Mouse (Mus musculus) large intestine, adult 2 months (tissue): ENCODE measurements around the gene Trpc1. TPM values are rescaled to one million over a fixed set of nuclear protein-coding genes. Genes with fewer than 3 reads are reported as not detected.

Experiments used
- DNase-seq: peaks from one replicate; pipeline ENCODE4 v3.0.0-alpha.2; 2012; ENCODE audit warnings: low read depth, low spot score
- WGBS: fragments of 180-500 bp; shearing (Covaris S2); methylation state at CpG from one replicate; pipeline ENCODE4 v1.1.7; 2018; 5-methylcytosine and 5-hydroxymethylcytosine counted together
- polyA plus RNA-seq: library from polyadenylated mRNA; depleted of rRNA; stranded (reverse); fragments of >200 nt; gene quantifications from 2 replicates; pipeline ENCODE4 v1.2.3, GENCODE M21; 2012

The Trpc1 gene
- polyA plus RNA-seq, 1 experiment, result 0.68 TPM

DNA sequence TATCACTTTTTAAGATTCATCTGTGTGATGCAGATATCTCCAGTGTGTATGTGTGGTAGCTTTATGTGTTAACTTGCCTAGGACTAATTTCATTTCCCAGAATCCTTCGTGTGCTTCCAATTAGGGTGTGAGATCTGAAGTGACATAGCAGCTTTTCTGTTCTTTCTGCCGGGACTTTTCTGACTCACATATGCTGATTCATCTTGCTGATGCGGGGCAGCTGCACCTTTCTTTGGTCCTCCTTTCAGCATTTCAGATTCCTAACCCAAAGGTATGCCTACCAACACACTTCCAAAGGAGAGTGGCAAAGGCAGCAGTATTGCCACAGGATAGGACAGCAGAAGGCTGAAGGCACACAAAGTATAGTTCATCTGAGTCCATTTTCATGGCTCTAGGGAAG is 46.1 kb downstream of the Trpc1 start:
- 68% methylated on average over 3 of the region's 3 CpGs for WGBS

DNA sequence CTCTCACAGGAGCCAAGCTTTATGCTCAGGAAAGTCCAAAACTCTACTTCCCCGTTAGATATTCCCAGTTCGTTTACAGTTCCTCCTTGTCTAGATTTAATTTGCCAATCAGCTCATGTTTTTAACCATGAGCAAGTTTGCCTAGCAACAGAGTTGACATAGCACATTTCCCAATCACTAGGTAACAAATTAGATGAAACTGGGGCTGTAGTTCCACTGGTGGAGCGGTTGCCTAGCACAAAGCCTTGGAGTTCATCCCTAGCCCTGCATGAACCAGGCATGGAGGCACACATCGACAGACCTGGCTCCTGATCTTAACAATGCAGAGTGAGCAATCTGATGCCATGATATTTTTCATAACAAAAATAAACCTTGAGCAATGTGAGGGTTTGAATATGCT is 50.9 kb downstream of the Trpc1 start:
- no peak for DNase-seq
- WGBS, result 56% methylated on average over 4 of the region's 4 CpGs

More for the DNA sequence above, 46.1 kb downstream of the Trpc1 start:
- DNase-seq, result no peak

GRCm38 (mm10) chr9:95697808-95698207 is 52.4 kb downstream of the Trpc1 start:
- DNase-seq, result peak; percentile 14
- WGBS, result 53% methylated on average over 2 of the region's 2 CpGs

GRCm38 (mm10) chr9:95696581-95696980 is 53.6 kb downstream of the Trpc1 start:
- no peak for DNase-seq
- WGBS, result 29% methylated on average over 6 of the region's 6 CpGs

DNA sequence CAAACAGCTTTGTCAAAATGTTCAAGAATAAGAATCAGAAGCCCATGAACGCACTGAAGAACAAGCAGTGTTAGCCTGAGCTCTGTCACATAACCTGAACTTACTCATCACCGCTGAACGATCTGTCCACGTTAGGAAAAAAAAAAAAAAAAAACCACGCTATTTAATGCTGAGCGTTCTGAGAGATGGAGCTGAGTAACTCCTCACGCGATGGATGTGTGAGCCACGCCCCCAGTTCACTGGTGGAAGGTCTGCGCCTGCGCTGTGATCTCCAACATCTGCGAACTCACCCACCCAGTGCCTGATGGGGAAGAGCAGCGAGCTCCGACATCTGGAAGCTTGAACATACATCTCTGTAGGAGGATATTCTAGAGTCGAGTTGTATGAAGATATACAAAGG is 55.2 kb downstream of the Trpc1 start:
- 75% methylated on average over 15 of the region's 15 CpGs for WGBS
- DNase-seq, result no peak

- no peak for DNase-seq
- WGBS, result 69% methylated on average over 12 of the region's 12 CpGs
Observed at GRCm38 (mm10) chr9:95694526-95694925, 55.6 kb downstream of the Trpc1 start.

DNA sequence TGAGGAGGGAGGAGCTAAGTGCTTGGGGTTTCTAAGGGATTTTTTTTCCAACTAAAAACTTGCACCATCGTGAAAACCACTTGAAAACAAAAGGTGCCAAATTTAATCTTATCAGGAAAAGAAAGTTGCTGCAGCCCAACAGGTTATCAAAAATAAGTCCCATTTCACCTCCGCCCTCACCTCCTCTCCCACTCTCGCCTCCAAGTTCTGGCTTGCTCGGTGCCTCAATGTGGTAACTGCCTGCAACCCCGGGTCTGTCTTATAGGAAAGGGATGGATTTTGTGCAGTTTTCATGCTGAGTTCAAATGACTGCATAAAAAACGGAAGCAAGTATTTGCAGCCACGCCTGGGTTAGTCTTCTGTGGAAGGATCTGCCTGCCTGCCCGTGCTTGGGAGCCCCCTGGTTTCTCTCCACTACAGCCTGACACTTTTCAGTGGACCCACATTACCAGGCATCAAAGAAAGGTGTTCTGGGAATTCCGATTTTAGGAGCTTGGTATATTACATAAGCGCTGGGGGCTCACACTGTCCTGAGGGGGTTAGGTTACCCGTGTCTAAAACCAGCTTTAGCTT is 56.6 kb downstream of the Trpc1 start:
- DNase-seq, result no peak
- 68% methylated on average over 11 of the region's 11 CpGs for WGBS

DNA sequence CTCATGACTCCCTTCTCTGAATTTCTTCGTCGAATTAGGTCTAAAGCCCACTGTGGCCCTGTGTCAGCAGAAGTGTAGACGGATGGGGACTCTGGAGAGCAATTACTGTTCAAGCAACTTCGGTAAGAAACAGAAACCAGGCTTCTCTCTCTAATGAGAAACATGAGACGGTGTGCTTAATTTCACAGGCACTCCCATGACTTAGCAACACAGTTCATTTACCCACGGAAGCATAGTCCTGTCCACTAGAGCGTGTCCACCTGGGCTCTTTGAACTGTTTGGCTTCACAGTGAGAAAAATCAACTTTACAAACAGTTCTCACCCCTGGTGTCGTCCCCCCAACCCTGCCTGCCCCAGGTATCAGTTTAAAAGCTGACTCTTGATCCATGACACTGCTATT is 57.4 kb downstream of the Trpc1 start:
- 62% methylated on average over 8 of the region's 8 CpGs for WGBS
- DNase-seq, result no peak

- WGBS, result 37% methylated on average over 3 of the region's 3 CpGs
- no peak for DNase-seq
Observed at GRCm38 (mm10) chr9:95688064-95688463, 62.1 kb downstream of the Trpc1 start.

- 77% methylated on average over 11 of the region's 11 CpGs for WGBS
Observed at GRCm38 (mm10) chr9:95685660-95686440, 64.3 kb downstream of the Trpc1 start.

DNA sequence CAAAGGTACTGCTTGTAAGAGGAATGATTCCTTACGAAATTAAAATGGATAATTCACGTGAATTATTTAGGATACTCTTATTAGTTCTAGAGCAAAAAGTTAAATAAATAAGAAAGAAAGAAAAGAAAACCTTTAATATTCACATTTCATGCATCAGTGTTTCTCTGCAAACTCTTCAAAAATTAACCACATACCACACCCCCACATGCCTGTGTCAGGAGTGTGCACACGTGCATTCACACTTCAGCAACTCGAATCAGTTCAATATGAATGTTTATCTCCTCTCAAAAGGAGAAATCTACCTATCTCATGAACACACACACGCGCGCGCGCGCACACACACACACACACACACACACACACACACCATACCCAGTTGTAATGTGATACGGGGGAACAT is 69.5 kb downstream of the Trpc1 start:
- DNase-seq, result no peak
- WGBS, result 84% methylated on average over 11 of the region's 11 CpGs

More at GRCm38 (mm10) chr9:95685660-95686440, 64.3 kb downstream of the Trpc1 start:
- no peak for DNase-seq

- WGBS, result 56% methylated on average over 7 of the region's 7 CpGs
- DNase-seq, result no peak
Observed at GRCm38 (mm10) chr9:95679966-95680365, 70.2 kb downstream of the Trpc1 start.

DNA sequence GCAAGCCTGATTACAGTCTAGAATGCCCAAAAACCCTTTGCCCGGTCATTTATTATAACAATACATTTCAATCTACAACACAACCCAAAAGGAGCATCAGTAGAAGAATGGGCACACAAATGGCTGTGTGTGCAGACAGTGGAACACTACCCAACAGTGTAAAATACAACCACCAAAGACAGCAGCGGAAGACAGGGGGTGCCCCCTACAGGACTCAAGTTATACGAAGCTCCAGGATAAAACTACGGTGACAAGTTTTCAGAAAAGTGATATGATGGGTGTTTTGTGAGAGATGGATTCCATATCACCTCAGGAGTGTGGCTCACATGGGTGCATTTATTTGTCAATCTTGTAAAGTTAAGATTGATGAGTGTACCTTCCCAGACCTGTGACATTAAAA is 74.2 kb downstream of the Trpc1 start:
- no peak for DNase-seq
- WGBS, result 95% methylated on average over 4 of the region's 4 CpGs

DNA sequence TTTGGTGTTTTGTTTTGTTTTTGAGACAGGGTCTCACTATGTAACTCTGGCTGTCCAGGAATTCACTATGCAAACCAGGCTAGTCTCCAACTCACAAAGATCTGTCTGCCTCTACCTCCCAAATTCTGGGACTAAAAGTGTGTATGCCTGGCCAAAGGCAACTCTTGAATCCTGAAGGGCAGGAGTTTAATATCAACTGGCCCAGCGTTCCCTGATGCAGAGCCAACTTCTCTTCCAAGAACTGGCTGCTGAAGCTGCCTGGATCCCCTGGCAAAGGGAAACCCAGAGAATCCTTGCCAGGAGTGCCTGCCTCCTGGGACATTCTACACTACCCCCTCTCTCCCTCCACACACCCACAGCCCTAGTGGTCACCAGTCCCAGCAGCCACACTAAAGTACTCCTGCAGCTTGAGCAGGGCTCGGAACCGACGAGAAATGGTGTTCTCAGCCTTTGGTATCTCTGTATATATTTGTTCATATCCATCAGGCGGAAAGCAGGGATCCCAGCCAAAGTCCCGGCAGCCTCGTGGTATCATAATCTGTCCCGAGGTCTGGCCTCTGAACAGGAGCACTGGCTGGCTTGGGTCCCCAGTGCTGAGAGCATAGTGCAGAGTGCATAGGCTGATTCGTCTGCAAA is 75.0 kb downstream of the Trpc1 start:
- DNase-seq, result no peak
- 53% methylated on average over 9 of the region's 9 CpGs for WGBS

DNA sequence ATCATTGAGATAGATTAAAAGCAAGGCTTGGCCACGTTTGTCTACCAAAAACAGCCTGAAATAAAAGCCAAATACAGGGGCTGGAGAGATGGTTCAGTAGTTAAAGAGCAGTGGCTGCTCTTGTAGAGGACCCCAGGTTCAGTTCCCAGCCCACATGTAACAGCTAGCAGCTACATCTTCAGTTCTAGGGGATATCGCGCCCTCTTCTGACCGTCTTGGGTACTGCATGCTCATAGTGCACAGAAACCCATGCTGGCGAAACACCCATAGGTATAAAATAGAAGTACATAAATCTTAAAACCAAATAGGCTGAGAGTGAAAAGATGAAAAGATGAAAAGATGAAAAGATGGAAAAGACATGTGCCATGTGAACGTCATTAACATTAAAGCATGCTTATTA is 77.4 kb downstream of the Trpc1 start:
- DNase-seq, result no peak
- WGBS, result 83% methylated on average over 6 of the region's 6 CpGs

- WGBS, result 89% methylated on average over 3 of the region's 3 CpGs
- no peak for DNase-seq
Observed at GRCm38 (mm10) chr9:95672331-95672730, 77.8 kb downstream of the Trpc1 start.

- WGBS, result 62% methylated on average over 5 of the region's 5 CpGs
- DNase-seq, result no peak
Observed at GRCm38 (mm10) chr9:95668306-95668705, 81.9 kb downstream of the Trpc1 start.

DNA sequence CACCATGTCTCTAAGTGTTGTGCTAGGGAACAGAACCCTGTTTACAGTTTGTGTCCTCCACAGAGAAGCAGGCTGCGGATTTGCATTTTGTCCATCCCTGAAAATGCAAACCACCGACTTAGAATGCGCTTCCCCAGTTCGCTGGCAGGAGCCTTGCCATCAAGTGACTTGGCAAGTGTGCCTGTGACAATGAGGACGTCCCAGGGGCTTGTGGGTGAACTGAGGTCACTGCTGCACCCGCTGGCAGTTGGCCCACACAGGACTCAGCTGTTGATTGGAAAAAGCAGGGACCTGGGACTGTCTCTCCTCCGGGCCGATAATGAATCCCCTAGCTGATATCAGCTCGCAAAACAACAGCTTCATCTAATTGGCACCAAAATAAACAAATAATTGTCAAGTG is 82.3 kb downstream of the Trpc1 start:
- DNase-seq, result no peak
- WGBS, result 54% methylated on average over 9 of the region's 9 CpGs

GRCm38 (mm10) chr9:95665835-95666234 is 84.3 kb downstream of the Trpc1 start:
- WGBS, result 81% methylated on average over 6 of the region's 6 CpGs
- DNase-seq, result no peak

DNA sequence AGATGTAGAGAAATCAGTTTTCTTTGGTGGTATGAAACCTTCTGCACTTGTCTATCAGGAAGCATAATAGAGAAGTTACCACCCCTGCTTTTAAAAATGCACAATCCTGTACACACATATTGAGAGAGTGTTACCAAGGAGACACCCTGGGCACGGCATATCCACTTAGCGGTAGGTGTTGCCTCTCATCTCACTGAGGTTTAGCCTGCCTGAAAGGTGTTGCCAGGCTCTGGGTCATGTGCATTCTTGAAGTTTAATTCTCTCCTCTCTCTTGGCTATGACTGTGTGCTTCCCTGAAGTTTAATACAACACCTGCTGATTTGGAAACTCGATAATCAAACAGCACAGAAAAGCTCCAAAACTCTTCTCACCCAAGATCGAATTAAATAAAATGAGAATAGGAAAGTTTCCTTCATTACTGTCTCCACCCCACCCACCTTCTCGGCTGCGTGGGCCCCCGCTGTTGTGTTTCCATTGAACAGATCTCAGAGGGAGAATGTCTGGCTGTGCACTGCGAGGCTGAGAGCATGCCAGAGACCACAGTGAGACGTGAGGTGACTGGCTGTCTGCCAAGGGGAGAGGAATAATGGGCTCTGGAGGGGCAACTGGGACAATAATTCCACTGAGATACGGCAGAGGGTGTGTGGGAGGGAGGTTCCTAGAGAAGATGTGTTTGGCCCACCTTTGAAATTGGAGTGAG is 85.7 kb downstream of the Trpc1 start:
- no peak for DNase-seq
- WGBS, result 50% methylated on average over 10 of the region's 10 CpGs
